Mouse (Mus musculus) heart, embryonic 14.5 days (tissue): Measurements from ENCODE around the gene Rad51b. TPM values are rescaled to one million over a fixed set of nuclear protein-coding genes. Genes with fewer than 3 reads are reported as not detected.
A peak's percentile ranks its signal among the peaks of the same experiment; 100 is the strongest.

ENCODE experiments used
- ATAC-seq: fragments of 200-750 bp; cut with Nextera tagmentation; 2 replicates; pipeline ENCODE4 v1.8.0; 2017; ENCODE audit warnings: low read depth, moderate TSS enrichment; ENCODE audit not compliant: insufficient number of reproducible peaks, insufficient read depth, low FRiP score
- H3K27ac ChIP-seq, 2 experiments: fragments of 200-500 bp in 1 of 2; fragments of 300-500 bp in 1 of 2; sonication (generic) in 1 of 2; replicated peaks in 1 of 2; 2 replicates each; pipeline ENCODE4 v1.5.1; 2012 to 2014; ENCODE audit warnings: low read depth in 2 of 2, low read length in 2 of 2, control low read depth in 1 of 2, mild to moderate bottlenecking in 1 of 2, mixed read lengths in 1 of 2; ENCODE audit not compliant: control insufficient read depth in 1 of 2, insufficient read depth in 1 of 2
- H3K27me3 ChIP-seq: fragments of 300-500 bp; sonication (generic); 2 replicates; pipeline ENCODE4 v1.6.1; 2014; ENCODE audit warnings: mild to moderate bottlenecking, low read length, control low read depth; ENCODE audit not compliant: control insufficient read depth, insufficient read depth
- H3K36me3 ChIP-seq: fragments of 300-500 bp; sonication (generic); 2 replicates; pipeline ENCODE4 v1.6.1; 2014; ENCODE audit warnings: mild to moderate bottlenecking, control low read depth, low read length, mixed read lengths; ENCODE audit not compliant: control insufficient read depth, insufficient read depth
- H3K4me1 ChIP-seq, 2 experiments: fragments of 200-500 bp in 1 of 2; fragments of 300-500 bp in 1 of 2; sonication (generic) in 1 of 2; 2 replicates each; pipeline ENCODE4 v1.6.1; 2012 to 2014; ENCODE audit warnings: low read length in 2 of 2, control low read depth in 1 of 2, mixed read lengths in 1 of 2; ENCODE audit not compliant: control insufficient read depth in 2 of 2, insufficient read depth in 2 of 2
- H3K4me2 ChIP-seq: fragments of 300-500 bp; sonication (generic); 2 replicates; pipeline ENCODE4 v1.6.1; 2014; ENCODE audit warnings: mild to moderate bottlenecking, low read length
- H3K4me3 ChIP-seq, 2 experiments: fragments of 200-500 bp in 1 of 2; fragments of 300-500 bp in 1 of 2; sonication (generic) in 1 of 2; 2 replicates each; pipeline ENCODE4 v1.5.1; 2012 to 2014; ENCODE audit warnings: low read length in 2 of 2, mild to moderate bottlenecking in 2 of 2, control low read depth in 1 of 2, low read depth in 1 of 2, moderate library complexity in 1 of 2; ENCODE audit not compliant: control insufficient read depth in 1 of 2, insufficient read depth in 1 of 2
- H3K9ac ChIP-seq: fragments of 300-500 bp; sonication (generic); 2 replicates; pipeline ENCODE4 v1.6.1; 2014; ENCODE audit warnings: mild to moderate bottlenecking, low read length
- H3K9me3 ChIP-seq: fragments of 300-500 bp; sonication (generic); 2 replicates; pipeline ENCODE4 v1.6.1; 2016; ENCODE audit warnings: low read length, control low read depth; ENCODE audit not compliant: control insufficient read depth
- WGBS: fragments of 180-500 bp; shearing (Covaris S2); extraction: QIAGEN DNeasy Blood & Tissue Kit; methylation state at CpG from one replicate; pipeline ENCODE4 v1.1.7; 2014; 5-methylcytosine and 5-hydroxymethylcytosine counted together
- polyA plus RNA-seq: library from polyadenylated mRNA; unstranded; fragments of >200 nt; fragmentation: Nextera tagmentation; extraction: Ambion mirVana; gene quantifications from 2 replicates; pipeline ENCODE4 v1.2.1, GENCODE M21; 2014

Rad51b gene
- polyA plus RNA-seq, 1 experiment from 2014 or later = 4.2 TPM

GRCm38 (mm10) chr12:79598496-79598895, 301.4 kb downstream of the Rad51b start:
- H3K4me2 ChIP-seq = no peak overlapping the region
- no peaks in the 10 kb centered on the region for H3K27me3 ChIP-seq
- H3K9me3 ChIP-seq = no peaks in the 10 kb centered on the region
- peaks cover 6 to 24% of the 10 kb centered on the region in 2 experiments for H3K4me1 ChIP-seq
- peak; percentile 66 for ATAC-seq
- no peaks in the 10 kb centered on the region for H3K36me3 ChIP-seq
- WGBS = 6% methylated on average over 4 of the region's 4 CpGs
- H3K4me3 ChIP-seq = no peak overlapping the region
- H3K27ac ChIP-seq = peak overlapping the region; percentile 76 to 85; a peak in 3 of 4 replicates
- no peak overlapping the region for H3K9ac ChIP-seq

GRCm38 (mm10) chr12:79598901-79599300, 301.8 kb downstream of the Rad51b start:
- peak overlapping the region; percentile 67 to 76; a peak in 3 of 4 replicates for H3K27ac ChIP-seq
- ATAC-seq = no peak
- H3K4me1 ChIP-seq = peaks cover 6 to 24% of the 10 kb centered on the region in 2 experiments
- no peaks in the 10 kb centered on the region for H3K36me3 ChIP-seq
- H3K27me3 ChIP-seq = no peaks in the 10 kb centered on the region
- H3K4me2 ChIP-seq = no peak overlapping the region
- H3K9ac ChIP-seq = no peak overlapping the region
- WGBS = 47% methylated on average over 2 of the region's 2 CpGs
- no peak overlapping the region for H3K4me3 ChIP-seq
- H3K9me3 ChIP-seq = no peaks in the 10 kb centered on the region

GRCm38 (mm10) chr12:79600149-79600769, 303.2 kb downstream of the Rad51b start:
- Histone ChIP-seq H3K9ac (no peak overlapping the region), H3K4me3 (no peak overlapping the region), H3K27me3 (no peaks in the 10 kb centered on the region), H3K36me3 (no peaks in the 10 kb centered on the region), H3K9me3 (no peaks in the 10 kb centered on the region), H3K4me1 (peaks cover 6 to 24% of the 10 kb centered on the region in 2 experiments), H3K27ac (peak overlapping the region; percentile 63 to 67), H3K4me2 (no peak overlapping the region)
- ATAC-seq = peak; percentile 53; the same call in 1 of the 2 replicates
- 61% methylated on average over 11 of the region's 11 CpGs for WGBS

- no peak for ATAC-seq
- H3K27ac ChIP-seq = no peak overlapping the region
These were observed 305.6 kb downstream of the Rad51b start for GRCm38 (mm10) chr12:79602641-79603040.

GRCm38 (mm10) chr12:79604850-79605249, 307.8 kb downstream of the Rad51b start:
- H3K36me3 ChIP-seq = no peaks in the 10 kb centered on the region
- no peak overlapping the region for H3K4me2 ChIP-seq
- H3K4me3 ChIP-seq = no peak overlapping the region
- H3K27ac ChIP-seq = no peak overlapping the region
- H3K4me1 ChIP-seq = peaks cover 6 to 9% of the 10 kb centered on the region in 2 experiments; a peak in 3 of 4 replicates
- no peak for ATAC-seq
- no peak overlapping the region for H3K9ac ChIP-seq
- H3K9me3 ChIP-seq = no peaks in the 10 kb centered on the region
- H3K27me3 ChIP-seq = no peaks in the 10 kb centered on the region
- 89% methylated on average over 2 of the region's 2 CpGs for WGBS

More at GRCm38 (mm10) chr12:79602641-79603040, 305.6 kb downstream of the Rad51b start:
- H3K4me2 ChIP-seq = no peak overlapping the region
- peaks cover 6 to 24% of the 10 kb centered on the region in 2 experiments for H3K4me1 ChIP-seq
- no peaks in the 10 kb centered on the region for H3K9me3 ChIP-seq
- 89% methylated on average over 3 of the region's 3 CpGs for WGBS
- no peak overlapping the region for H3K9ac ChIP-seq
- no peaks in the 10 kb centered on the region for H3K27me3 ChIP-seq
- no peaks in the 10 kb centered on the region for H3K36me3 ChIP-seq
- H3K4me3 ChIP-seq = no peak overlapping the region

GRCm38 (mm10) chr12:79606197-79606631, 309.1 kb downstream of the Rad51b start:
- H3K4me1 ChIP-seq = peaks cover 11 to 18% of the 10 kb centered on the region in 2 experiments
- no peak overlapping the region for H3K4me3 ChIP-seq
- H3K4me2 ChIP-seq = no peak overlapping the region
- H3K27ac ChIP-seq = no peak overlapping the region
- H3K27me3 ChIP-seq = no peaks in the 10 kb centered on the region
- H3K9me3 ChIP-seq = no peaks in the 10 kb centered on the region
- no peak overlapping the region for H3K9ac ChIP-seq
- no peak for ATAC-seq
- WGBS = 72% methylated on average over 11 of the region's 11 CpGs
- no peaks in the 10 kb centered on the region for H3K36me3 ChIP-seq

- H3K4me2 ChIP-seq = no peak overlapping the region
- H3K4me3 ChIP-seq = no peak overlapping the region
- H3K9ac ChIP-seq = no peak overlapping the region
- no peak overlapping the region for H3K27ac ChIP-seq
- peaks cover 18 to 44% of the 10 kb centered on the region in 2 experiments for H3K4me1 ChIP-seq
- WGBS = 88% methylated on average over 8 of the region's 8 CpGs
- no peaks in the 10 kb centered on the region for H3K36me3 ChIP-seq
- no peak for ATAC-seq
- H3K27me3 ChIP-seq = no peaks in the 10 kb centered on the region
- H3K9me3 ChIP-seq = no peaks in the 10 kb centered on the region
These were observed 312.4 kb downstream of the Rad51b start for GRCm38 (mm10) chr12:79609399-79610010.
